Mouse (Mus musculus): ENCODE measurements at regions not wholly inside any gene's neighbourhood (a gene's known extent, or its start where the extent isn't known, plus 50 kb on each side); places are given as distances from the start of the nearest gene placed in this dataset.

- peak; percentile 6 to 26 for DNase-seq
These were observed 554.8 kb downstream of the Ptprc start for GRCm38 (mm10) chr1:137620672-137621071.

- no peak for DNase-seq
These were observed 557.3 kb downstream of the Ptprc start for GRCm38 (mm10) chr1:137618231-137618630.

- no peak for DNase-seq
These were observed 558.0 kb downstream of the Ptprc start for GRCm38 (mm10) chr1:137617513-137617912.

- no peak for DNase-seq
These were observed 568.8 kb downstream of the Ptprc start for GRCm38 (mm10) chr1:137606716-137607115.

GRCm38 (mm10) chr1:137605890-137606663, 569.4 kb downstream of the Ptprc start:
- DNase-seq, result no peak

GRCm38 (mm10) chr1:137593732-137594131, 581.8 kb downstream of the Ptprc start:
- DNase-seq, result no peak

GRCm38 (mm10) chr1:137591891-137592290, 583.6 kb downstream of the Ptprc start:
- DNase-seq, result no peak

- peak; percentile 43 to 64 for DNase-seq
These were observed 584.2 kb downstream of the Ptprc start for GRCm38 (mm10) chr1:137591295-137591694.

- no peak for DNase-seq
These were observed 586.9 kb downstream of the Ptprc start for GRCm38 (mm10) chr1:137588304-137589300.

GRCm38 (mm10) chr1:137587481-137588228, 587.9 kb downstream of the Ptprc start:
- no peak for DNase-seq

GRCm38 (mm10) chr1:137584696-137585095, 590.8 kb downstream of the Ptprc start:
- no peak for DNase-seq

- DNase-seq, result no peak
These were observed 591.3 kb downstream of the Ptprc start for GRCm38 (mm10) chr1:137584104-137584675.

- no peak for DNase-seq
These were observed 597.9 kb downstream of the Ptprc start for GRCm38 (mm10) chr1:137577639-137578038.

- DNase-seq, result peak in 1 of 2 experiments; percentile 55
These were observed 599.3 kb downstream of the Ptprc start for GRCm38 (mm10) chr1:137576174-137576573.

GRCm38 (mm10) chr1:137575380-137575779, 600.1 kb downstream of the Ptprc start:
- DNase-seq, result no peak

GRCm38 (mm10) chr1:137571905-137572865, 603.3 kb downstream of the Ptprc start:
- DNase-seq, result peak in 1 of 2 experiments; percentile 26

- peak in 1 of 2 experiments; percentile 30 for DNase-seq
These were observed 604.2 kb downstream of the Ptprc start for GRCm38 (mm10) chr1:137571190-137571904.

- DNase-seq, result no peak
These were observed 607.3 kb upstream of the Nr5a2 start for GRCm38 (mm10) chr1:137567526-137567925.

- peak; percentile 62 to 74 for DNase-seq
These were observed 605.4 kb upstream of the Nr5a2 start for GRCm38 (mm10) chr1:137565573-137566048.

- no peak for DNase-seq
These were observed 601.4 kb upstream of the Nr5a2 start for GRCm38 (mm10) chr1:137561686-137562085.
